Mouse (Mus musculus): ENCODE data around the gene Tprkb. TPM values are rescaled to one million over a fixed set of nuclear protein-coding genes. Genes with fewer than 3 reads are reported as not detected.
"Not testable (repeated sequence)": the region's sequence is repeated elsewhere in the genome, so short reads cannot be mapped to it uniquely, and the experiment has no call there.

Tprkb gene
- total RNA-seq, 4 experiments from 2014 or later = 61.0 to 72.7 (median 62.6) TPM

DNA sequence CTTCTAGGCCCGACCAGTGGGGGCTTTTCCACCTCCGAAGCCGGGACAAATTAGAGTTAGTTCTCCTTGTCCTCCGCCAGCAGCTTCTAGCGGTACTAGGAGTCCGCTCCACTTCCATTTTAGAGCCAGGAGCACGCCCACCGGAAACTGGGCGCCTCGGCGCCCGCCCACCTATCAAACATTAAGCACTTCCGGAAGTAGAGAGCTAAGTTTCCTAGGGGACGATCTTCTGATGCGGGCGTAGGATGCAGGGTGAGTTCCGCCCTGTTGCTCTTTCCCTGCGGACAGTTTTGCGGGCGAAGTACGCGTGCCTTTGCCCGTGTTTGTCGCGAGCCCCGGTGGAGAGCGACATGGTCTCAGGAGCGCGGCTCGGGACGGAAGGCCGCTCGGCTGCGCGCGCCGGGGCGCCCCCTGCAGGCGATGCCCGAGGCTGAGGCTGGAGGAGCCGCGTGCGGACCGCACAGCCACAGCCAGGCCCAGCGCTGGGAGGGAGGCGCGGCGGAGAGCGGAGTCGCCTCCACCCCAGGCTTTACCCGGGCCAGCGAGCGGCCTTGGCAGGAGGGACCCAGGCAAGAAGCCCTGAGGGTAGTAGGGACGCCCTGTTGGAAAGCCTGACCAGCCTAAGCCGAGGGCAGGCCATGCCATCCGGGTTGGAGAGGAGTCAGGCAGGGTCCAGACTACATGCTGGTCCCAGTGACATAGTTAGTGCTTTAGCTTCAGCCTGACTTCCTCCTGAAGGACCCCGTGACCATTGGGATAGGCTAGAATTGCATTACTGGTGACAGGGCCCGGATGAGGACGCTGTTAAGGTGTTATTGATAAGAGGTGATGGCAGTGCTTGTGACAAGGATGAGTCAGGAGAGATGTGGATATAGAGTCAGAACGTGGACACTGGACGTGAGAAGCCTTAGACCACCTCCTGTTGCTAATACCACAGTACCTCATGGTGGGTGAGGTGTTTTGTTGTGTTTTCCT is 4.2 kb downstream of the Tprkb start, which contains the start of gene Nat8f1:
TSS of gene Nat8f1 (minus strand) at position 149 of the 975 bp plus-strand sequence.
- DNase-seq (ENCODE audit: low spot score in 2 of 2) = peak; percentile 81 to 88

DNA sequence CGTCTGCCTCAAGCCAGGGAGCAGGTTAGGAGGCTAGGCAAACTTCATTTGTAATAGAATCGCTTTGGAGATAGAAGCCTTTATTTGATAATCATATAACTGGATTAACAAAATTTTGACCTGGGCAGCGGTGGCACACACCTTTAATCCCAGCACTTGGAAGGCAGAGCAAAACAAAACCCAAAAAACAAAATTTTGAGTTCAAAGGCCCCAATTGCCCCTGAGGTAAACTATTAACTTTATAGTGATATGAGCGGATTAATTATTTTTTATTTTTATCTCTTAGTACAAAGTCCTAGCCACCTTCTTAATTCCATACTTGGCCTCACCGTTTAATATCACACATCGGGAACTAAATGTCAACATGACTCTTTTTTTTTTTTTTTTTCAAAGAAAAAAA is 4.9 kb downstream of the Tprkb start:
- DNase-seq (ENCODE audit: low spot score in 2 of 2) = no peak

DNA sequence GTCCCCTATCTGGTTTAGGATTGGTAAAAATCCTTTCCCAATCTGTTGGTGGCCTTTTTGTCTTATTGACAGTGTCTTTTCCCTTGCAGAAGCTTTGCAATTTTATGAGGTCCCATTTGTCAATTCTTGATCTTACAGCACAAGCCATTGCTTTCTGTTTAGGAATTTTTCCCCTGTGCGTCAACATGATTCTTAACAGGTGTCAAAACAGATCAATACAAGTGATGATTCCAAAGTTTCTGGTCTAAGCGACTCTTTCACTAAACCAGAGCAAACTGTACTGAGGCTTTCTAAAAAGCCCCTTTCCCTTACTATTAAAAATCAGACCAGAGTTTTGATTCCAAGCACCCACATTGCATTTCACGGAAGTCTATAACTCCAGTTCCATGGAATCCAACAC is 6.7 kb downstream of the Tprkb start:
- DNase-seq (ENCODE audit: low spot score in 2 of 2) = not testable (repeated sequence)

DNA sequence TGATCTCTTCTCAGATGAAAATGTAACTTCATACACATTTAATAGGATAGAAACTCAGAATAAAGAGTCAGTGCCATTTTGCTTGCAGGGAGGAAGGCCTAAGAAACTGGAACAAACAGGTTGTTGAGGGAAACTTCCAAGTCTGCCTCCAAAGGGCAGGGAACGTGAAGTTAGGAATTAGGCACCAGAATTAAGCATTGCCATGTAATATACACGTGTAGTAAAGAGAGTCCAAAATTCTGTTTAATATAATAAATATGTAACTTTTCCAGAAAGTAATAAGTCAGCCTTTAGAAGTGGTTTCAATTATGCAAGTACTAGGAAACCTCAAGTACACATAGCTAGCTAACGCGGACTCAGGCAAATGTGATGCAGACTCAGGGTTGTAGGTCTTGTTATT is 7.7 kb downstream of the Tprkb start:
- DNase-seq (ENCODE audit: low spot score in 2 of 2) = no peak

DNA sequence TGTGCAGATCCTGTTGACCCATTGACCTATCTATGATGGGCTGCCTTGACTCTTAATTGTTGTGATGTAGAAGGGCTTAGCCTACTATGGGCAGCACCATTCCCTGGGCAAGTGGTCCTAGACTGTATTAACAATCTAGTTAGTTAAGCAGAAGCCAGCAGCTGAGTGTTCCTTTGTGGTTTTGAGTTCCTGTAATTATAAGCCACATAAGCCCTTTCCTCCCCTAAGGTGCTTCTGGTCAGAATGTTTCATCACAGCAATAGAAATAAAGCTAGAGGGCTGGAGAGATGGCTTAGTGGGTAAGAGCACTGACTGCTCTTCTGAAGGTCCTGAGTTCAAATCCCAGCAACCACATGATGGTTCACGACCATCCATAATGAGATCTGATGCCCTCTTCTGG is 12.0 kb downstream of the Tprkb start:
- DNase-seq (ENCODE audit: low spot score in 2 of 2) = no peak

DNA sequence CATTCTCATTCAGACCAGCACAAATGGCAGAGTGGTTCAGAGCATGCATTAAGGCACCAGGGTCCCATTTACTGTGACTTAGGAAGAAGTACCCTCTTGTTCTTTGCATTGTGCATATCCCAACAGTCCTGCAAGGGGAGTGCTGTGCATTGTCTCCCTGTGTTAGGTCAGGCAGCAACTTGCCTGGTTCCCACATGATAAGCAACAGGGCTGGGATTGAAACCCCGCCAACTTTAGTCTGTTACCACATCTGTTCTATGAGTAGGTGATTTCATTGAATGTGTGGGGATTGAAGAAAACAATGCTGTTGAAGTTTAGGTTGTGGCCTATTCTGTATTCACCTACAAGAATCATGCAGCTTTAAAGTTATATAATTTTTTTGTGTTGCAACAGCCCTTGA is 15.0 kb downstream of the Tprkb start:
- no peak for DNase-seq (ENCODE audit: low spot score in 2 of 2)

DNA sequence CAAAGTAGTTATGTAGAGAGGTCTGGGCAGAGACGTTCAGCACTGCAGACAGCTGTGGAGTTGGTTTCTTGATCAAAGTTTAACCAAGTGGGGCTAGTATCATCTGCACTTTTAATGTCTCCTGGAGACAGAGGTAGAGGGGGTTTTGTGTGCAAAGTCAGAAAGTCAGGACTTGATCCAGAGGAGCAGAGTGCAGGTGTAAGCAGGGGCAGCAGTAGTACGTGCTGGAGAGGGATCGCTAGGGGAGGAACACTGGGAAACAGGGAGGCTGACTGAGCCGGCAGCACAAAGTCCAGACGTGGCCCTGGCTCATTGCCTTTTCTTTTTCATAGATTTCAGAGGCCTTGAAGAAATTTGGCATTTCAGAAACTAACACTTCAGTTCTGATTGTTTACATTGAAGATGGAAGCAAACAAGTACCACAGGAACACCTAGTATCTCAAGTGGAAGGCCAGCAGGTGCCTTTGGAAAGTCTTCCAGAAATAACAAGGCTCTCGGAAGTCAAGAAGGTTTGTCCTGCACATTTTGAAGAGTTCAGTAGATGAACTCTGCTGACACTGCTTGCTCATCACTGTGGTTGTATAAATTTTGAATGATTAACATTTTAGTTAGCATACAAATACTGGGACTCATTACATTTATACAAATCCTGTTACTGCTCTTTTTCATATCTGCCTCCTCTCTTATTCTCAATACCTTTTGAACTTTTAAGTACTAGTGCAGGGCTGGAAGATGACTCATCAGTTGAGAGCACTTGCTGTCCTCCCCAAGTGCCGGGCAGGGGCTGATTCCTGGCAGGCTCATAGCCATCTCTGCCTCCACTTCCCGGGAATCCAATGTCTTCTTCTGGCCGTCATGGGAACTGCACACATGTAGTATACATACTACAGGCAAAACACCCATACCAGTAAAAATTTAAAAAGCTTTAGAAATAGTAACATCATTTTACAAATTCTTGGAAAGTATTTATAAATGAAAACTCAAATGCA is 16.1 kb downstream of the Tprkb start:
- DNase-seq (ENCODE audit: low spot score in 2 of 2) = no peak

DNA sequence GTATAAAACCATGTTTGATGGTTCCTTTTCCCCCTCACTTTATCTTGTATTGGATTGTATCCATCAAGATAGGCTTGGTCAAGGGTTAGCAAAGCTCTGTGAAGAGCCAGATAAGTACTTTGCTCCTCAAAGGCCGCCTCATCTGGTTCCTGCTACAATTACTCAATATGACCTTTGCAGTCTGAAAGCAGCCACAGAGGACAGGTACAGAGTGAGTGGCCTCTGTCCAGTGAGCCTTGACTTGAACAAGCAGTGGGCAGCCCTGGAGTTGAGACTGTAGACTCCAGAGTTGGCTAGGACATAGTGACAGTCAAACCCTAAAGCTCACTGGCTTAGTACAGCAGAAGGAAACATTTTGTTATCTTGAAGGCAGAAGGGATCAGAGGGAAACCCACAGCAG is 17.6 kb downstream of the Tprkb start:
- no peak for DNase-seq (ENCODE audit: low spot score in 2 of 2)

DNA sequence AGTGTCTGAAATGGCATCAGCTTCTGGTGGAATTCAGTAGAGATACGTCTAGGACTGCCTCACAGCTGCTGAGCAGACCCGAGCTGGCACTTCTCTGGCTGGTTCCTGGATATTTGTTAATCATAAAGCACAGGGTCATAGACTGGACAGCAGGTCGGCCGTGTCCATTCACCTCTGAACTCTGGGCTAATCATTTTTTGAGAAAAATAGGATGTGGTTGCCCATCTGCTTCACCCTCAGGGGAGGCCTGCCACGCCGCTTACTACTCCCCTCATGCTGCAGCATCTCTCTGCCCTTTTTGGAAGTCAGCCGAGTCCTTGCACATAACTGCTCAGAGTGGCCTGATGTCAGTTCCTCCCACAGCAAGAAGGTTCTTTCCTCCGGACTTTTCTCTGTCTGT is 22.4 kb downstream of the Tprkb start:
- no peak for DNase-seq (ENCODE audit: low spot score in 2 of 2)

DNA sequence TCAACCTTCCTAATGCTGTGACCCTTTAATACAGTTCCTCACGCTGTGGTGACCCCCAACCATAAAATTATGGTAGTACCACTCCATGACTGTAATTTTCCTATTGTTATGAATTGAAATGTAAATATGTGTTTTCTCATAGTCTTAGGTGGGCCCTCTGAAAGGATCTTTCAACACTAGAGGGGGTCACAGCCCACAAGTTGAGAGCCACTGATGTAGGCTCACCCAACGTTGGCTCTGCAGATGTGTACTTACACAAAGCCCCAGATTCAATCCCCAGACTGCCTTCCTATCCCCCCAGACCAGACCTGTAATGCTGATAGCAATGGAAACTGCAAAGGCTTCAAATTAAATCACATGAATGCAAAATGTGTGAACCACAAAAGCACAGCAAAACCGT is 24.0 kb downstream of the Tprkb start:
- no peak for DNase-seq (ENCODE audit: low spot score in 2 of 2)

DNA sequence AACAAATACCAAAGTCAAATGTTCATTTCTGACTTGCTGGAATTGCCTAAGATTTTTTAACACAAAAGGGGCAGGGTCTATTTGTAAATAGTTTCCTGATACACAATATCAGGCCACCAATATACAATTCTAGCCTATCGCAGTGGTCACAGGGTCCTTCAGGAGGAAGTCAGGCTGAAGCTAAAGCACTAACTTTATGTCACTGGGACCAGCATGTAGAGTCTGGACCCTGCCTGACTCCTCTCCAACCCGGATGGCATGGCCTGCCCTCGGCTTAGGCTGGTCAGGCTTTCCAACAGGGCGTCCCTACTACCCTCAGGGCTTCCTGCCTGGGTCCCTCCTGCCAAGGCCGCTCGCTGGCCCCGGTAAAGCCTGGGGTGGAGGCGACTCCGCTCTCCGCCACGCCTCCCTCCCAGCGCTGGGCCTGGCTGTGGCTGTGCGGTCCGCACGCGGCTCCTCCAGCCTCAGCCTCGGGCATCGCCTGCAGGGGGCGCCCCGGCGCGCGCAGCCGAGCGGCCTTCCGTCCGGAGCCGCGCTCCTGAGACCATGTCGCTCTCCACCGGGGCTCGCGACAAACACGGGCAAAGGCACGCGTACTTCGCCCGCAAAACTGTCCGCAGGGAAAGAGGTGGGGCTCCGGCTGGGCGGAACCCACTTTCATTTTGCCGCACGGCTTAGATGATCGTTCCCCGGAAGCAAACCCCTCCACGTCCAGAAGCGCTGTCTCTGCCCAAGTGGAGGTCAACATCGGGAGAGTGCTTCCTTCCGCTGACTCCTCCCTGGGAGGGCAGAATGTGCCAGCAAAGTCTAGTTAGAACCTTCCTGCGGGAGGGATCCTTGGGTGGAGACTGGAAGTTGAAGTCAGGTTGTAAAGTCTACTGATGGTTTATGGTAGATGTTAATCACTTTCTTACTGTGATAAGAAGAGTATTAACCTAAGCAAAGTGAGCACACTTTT is 25.1 kb downstream of the Tprkb start:
- peak; percentile 69 to 74 for DNase-seq (ENCODE audit: low spot score in 2 of 2)

DNA sequence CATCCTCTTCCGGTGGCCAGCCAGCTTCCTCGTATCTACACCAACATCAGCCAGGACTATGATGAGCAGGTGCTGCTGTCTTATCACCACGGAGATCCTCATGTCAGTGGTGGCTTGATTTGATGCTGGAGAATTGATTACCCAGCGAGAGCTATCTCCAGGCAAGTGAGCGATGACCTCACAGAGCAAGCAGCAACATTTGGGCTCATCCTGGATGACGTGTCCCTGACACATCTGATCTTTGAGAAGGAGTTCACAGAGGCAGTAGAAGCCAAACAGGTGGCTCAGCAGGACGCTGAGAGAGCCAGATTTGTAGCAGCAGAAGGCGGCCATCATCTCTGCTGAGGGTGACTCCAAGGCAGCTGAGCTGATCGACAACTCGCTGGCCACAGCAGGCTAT is 27.0 kb downstream of the Tprkb start:
- no peak for DNase-seq (ENCODE audit: low spot score in 2 of 2)

DNA sequence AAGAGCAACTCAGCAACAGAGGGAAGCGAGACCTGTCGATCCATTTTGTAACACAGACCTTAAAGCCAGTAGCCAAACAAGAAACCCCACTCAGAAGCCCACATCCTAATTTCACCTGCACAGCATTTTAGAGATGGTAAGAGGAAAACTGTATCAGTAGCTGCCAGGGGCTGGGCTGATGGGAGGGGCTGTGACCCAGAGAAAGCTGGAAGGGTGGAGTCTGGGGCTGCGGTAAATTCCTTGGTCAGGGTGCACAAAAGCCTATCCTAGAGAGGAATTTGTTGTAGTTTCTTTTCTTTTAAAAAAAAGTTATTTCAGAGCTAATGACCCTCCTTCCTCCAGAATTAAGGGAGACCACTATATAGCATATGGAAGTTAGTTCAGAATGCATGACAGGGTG is 30.8 kb downstream of the Tprkb start:
- DNase-seq (ENCODE audit: low spot score in 2 of 2) = no peak

DNA sequence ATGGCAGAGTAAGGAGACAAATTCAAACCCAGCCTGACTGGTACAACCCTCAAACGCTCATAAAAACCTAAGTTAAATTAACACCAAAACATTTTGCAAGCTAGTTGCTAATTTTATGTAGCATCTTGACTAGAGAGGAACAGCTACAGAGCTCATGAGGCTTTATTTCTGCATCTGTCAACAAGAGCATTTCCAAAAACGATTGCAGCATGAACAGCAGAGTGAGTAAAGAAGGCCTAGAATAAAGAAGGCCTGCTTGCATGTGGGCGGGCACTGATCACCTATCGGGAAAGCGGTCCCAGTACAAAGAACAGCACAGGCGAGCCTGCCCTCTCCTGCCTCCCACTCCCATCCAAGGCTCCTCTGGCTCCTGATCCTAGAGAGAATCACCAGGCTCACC is 36.9 kb downstream of the Tprkb start:
- no peak for DNase-seq (ENCODE audit: low spot score in 2 of 2)

DNA sequence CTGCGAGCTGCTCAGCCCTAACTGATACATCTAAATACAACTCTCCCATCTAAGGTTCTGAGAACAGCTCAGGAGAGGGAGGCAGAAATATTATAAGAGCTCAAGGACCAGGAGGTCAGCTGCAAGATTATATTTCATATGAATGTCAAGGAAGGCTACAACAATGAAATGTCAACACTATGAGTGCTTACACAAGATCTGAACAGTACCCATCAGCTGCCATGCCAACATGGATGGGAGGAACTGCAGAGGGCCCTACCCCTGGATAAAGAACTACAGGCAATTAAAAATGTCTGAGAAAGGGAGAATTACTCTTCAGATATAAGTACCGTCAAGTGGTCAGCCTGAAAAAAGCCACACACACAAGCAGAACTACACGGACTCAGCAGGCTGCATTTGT is 45.9 kb downstream of the Tprkb start:
- DNase-seq (ENCODE audit: low spot score in 2 of 2) = no peak

DNA sequence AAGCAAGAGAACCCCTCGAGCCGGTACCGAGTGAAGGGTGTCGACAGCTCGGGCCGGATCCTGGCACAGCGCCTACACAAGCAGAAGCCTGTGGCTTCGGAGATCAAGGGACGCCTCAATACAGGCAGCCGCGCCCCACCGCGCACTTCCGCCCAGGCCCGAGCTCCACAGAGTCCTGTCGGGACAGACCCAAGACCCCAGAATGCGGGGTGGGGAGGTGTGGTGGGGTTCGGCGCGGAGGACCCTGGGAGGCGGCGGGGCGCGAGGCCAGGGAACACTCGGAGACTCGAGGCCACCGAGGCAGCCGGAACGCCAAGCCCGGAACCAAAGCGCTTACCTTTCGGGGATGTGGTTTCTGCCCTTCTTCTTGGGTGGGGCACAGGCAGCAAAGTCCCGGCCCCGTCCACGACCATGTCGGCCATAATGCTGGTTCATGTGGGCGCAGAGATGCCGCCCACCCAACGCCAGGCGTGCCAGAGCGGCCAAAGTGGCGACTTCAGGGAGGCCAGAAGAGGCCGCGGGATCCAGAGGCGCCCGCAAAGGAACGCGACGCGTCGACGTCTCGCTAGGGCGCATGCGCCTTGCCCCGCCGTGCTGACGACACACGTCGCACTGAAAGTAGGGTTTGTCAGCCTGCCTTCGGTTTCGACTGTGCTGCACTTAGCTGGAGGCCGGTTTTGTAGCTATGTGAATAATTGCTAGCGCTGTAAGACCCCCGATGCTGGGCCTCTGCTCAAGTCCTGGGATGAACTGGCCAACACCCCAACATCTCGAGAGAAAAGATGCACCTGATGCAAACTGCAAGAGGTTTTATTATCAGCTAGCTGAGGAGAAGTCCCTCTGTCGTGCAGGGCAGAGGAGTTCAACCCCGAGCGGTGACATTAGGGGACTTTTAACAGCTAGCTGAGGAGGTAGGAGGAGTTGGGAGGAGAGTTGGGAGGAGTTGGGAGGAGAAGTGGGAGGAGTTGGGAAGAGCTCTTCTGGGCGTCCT is 49.7 kb downstream of the Tprkb start, which contains the start of gene Dusp11:
TSS of gene Dusp11 (minus strand) at position 567 of the 991 bp plus-strand sequence.
- peak; percentile 83 to 86 for DNase-seq (ENCODE audit: low spot score in 2 of 2)

DNA sequence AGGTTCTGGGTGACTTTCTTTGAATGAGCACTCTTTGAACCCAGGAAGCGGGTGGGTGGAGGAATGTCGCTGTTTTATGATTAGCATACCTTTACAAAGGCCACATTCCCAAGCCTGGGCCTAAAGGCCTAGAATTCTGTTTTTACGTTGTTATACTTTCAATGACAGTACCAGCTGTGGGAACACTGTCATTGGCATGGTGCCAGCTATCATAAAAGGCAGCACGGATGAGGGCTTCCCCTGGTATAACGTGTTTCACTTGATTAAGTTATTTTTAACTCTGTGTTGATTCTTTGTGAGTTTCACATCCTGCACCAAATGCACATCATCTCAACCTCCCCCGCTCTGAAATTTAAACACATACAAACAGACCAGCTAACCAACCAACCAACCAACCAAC is 54.4 kb downstream of the Tprkb start:
- not testable (repeated sequence) for DNase-seq (ENCODE audit: low spot score in 2 of 2)

DNA sequence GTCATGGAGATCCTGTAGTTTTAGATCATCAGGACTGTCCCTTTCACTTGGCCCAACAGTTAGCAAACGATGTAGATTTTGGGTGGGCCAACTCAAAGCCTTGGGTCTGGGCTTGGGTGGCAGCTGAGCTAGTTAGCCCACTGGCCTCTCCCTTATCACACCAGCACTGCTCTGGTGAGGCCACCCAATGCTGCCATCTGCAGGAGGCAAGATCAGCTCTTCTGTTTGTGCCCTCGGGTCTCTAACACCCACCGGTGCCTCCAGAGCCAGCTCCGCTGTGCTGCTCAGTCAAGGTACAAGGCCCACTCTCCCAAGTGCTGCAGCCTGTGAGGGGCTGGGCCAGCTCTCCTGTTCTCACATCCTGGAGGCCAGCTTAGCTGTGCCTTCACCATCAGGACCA is 55.0 kb downstream of the Tprkb start:
- DNase-seq (ENCODE audit: low spot score in 2 of 2) = no peak

DNA sequence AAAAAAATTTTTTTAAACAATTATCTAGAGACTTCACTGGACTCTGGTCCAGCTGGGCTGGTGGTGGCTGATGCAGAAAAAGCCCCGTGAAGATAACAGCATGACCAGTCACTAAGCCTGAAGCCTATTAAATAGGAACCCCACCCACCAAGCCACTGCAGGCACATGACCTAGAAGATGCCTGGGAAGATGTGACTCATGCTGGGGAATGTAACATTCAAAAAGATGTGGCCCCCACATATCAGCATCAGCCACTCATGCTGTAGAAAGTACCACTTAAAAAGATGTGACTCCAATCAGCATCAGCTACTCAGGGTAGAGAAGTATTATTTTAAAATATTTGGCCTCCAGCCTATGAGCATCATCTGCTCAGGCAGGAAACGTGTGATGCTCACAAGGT is 58.2 kb downstream of the Tprkb start:
- DNase-seq (ENCODE audit: low spot score in 2 of 2) = no peak
